Mouse (Mus musculus) heart, adult 2 months (tissue): ENCODE results near the gene Cpeb3. TPM values are rescaled to one million over a fixed set of nuclear protein-coding genes. Genes with fewer than 3 reads are reported as not detected.
A peak's percentile ranks its signal among the peaks of the same experiment; 100 is the strongest.

ENCODE experiments used
- DNase-seq, 2 experiments: peaks; one replicate each; pipeline ENCODE4 v3.0.0; 2021
- H3K27ac ChIP-seq: fragments of 200-600 bp; 2 replicates; pipeline ENCODE4 v1.8.1; 2022
- H3K27me3 ChIP-seq: fragments of 200-500 bp; 2 replicates; pipeline ENCODE4 v1.6.1; 2012; ENCODE audit warnings: mild to moderate bottlenecking, low read length, inconsistent platforms, mixed read lengths; ENCODE audit not compliant: control insufficient read depth, insufficient read depth
- H3K36me3 ChIP-seq: fragments of 200-500 bp; 2 replicates; pipeline ENCODE4 v1.6.1; 2012; ENCODE audit warnings: low read length, inconsistent platforms; ENCODE audit not compliant: control insufficient read depth, insufficient read depth
- H3K4me1 ChIP-seq: fragments of 200-500 bp; 2 replicates; pipeline ENCODE4 v1.6.1; 2011; ENCODE audit warnings: low read length; ENCODE audit not compliant: control insufficient read depth, insufficient read depth
- H3K4me3 ChIP-seq: fragments of 200-600 bp; 2 replicates; pipeline ENCODE4 v1.8.1; 2022
- H3K79me2 ChIP-seq: fragments of 200-500 bp; replicated peaks from 2 replicates; pipeline ENCODE4 v1.6.1; 2012; ENCODE audit warnings: mild to moderate bottlenecking, inconsistent platforms, low read length, moderate library complexity, mixed read lengths; ENCODE audit not compliant: control insufficient read depth, insufficient read depth
- H3K9ac ChIP-seq: fragments of 200-500 bp; 2 replicates; pipeline ENCODE4 v1.6.1; 2012; ENCODE audit warnings: low read depth, mild to moderate bottlenecking, control low read depth, inconsistent platforms, low read length, mixed read lengths
- CTCF ChIP-seq: fragments of 200-600 bp; IDR thresholded peaks from 2 replicates; pipeline ENCODE4 v1.8.1; 2022; ENCODE audit warnings: antibody characterized with exemption, mild to moderate bottlenecking, moderate library complexity
- EP300 ChIP-seq: fragments of 200-500 bp; IDR thresholded peaks from 2 replicates; pipeline ENCODE4 v1.6.1; 2011; ENCODE audit warnings: low read depth, low read length, control low read depth; ENCODE audit not compliant: insufficient read depth
- POLR2A ChIP-seq: fragments of 200-500 bp; IDR thresholded peaks from 2 replicates; pipeline ENCODE4 v1.6.1; 2011; ENCODE audit warnings: mild to moderate bottlenecking, low read depth, low read length, control low read depth; ENCODE audit not compliant: insufficient read depth
- WGBS: fragments of 180-500 bp; shearing (Covaris S2); methylation state at CpG from one replicate; pipeline ENCODE4 v1.1.7; 2018; 5-methylcytosine and 5-hydroxymethylcytosine counted together
- intact Hi-C: fragments of 180-260 bp; cut with DNase I; formaldehyde crosslinking; loops from one replicate; pipeline ENCODE4 v1.15.1; 2025
- polyA plus RNA-seq: library from polyadenylated mRNA; depleted of rRNA; stranded (reverse); fragments of >200 nt; gene quantifications from 2 replicates; pipeline ENCODE4 v1.2.3, GENCODE M21; 2012
- total RNA-seq, 2 experiments: library from RNA; stranded (reverse); gene quantifications; 2 replicates each; pipeline ENCODE4 v1.2.3; 2021

Cpeb3 gene
- total and polyA plus RNA-seq, 3 experiments: 35.6 to 96.9 (median 78.9) TPM

GRCm38 (mm10) chr19:37076116-37076515 lies 132.3 kb downstream of the Cpeb3 start:
- Histone ChIP-seq H3K4me1 (peaks cover 17% of the 10 kb centered on the region), H3K36me3 (peaks cover 24% of the 10 kb centered on the region), H3K9ac (peak overlapping the region; percentile 76), H3K27me3 (no peaks in the 10 kb centered on the region), H3K27ac (peak overlapping the region; percentile 78), H3K4me3 (peak overlapping the region; percentile 28), H3K79me2 (no peaks in the 10 kb centered on the region)
- TF ChIP-seq POLR2A (no peak), CTCF (no peak), EP300 (no peak)
- intact Hi-C loops: loop anchor here (5.0 kb wide), 2 partner anchors 56 to 131 kb away; partner anchors contain the start of genes Cpeb3 and March5
- DNase-seq: no peak
- 29% methylated on average over 2 of the region's 2 CpGs for WGBS

- peaks cover 24% of the 10 kb centered on the region for H3K36me3 ChIP-seq
- H3K27me3 ChIP-seq: no peaks in the 10 kb centered on the region
- H3K4me3 ChIP-seq: peak overlapping the region; percentile 28
- intact Hi-C loops: loop anchor here (5.0 kb wide), 2 partner anchors 57 to 132 kb away; partner anchors contain the start of genes Cpeb3 and March5
- WGBS: 47% methylated on average over 7 of the region's 7 CpGs
- TF ChIP-seq EP300 (no peak), CTCF (no peak), POLR2A (no peak)
- peak overlapping the region; percentile 78 for H3K27ac ChIP-seq
- H3K4me1 ChIP-seq: peaks cover 17% of the 10 kb centered on the region
- peak overlapping the region; percentile 76 for H3K9ac ChIP-seq
- DNase-seq: no peak
- H3K79me2 ChIP-seq: no peaks in the 10 kb centered on the region
Observed at GRCm38 (mm10) chr19:37075690-37076089, 132.7 kb downstream of the Cpeb3 start.

- DNase-seq: no peak
- 15% methylated on average over 5 of the region's 5 CpGs for WGBS
Observed at GRCm38 (mm10) chr19:37074726-37075125, 133.7 kb downstream of the Cpeb3 start.

GRCm38 (mm10) chr19:37074276-37074675 lies 134.1 kb downstream of the Cpeb3 start:
- TF ChIP-seq EP300: 0 out of 2 replicates have a peak, but pooled peaks have one; percentile 32
- no peak for TF ChIP-seq CTCF
- WGBS: 61% methylated on average over 3 of the region's 3 CpGs
- intact Hi-C loops: no loop called here
- H3K27me3 ChIP-seq: no peaks in the 10 kb centered on the region
- no peak overlapping the region for H3K4me3 ChIP-seq
- peaks cover 17% of the 10 kb centered on the region for H3K4me1 ChIP-seq
- H3K79me2 ChIP-seq: peaks cover 2% of the 10 kb centered on the region; the same call in 1 of the 2 replicates
- no peak for DNase-seq
- peak overlapping the region; percentile 78 for H3K27ac ChIP-seq
- peaks cover 26% of the 10 kb centered on the region for H3K36me3 ChIP-seq
- no peak overlapping the region for H3K9ac ChIP-seq

More at GRCm38 (mm10) chr19:37074726-37075125, 133.7 kb downstream of the Cpeb3 start:
- H3K36me3 ChIP-seq: peaks cover 23% of the 10 kb centered on the region
- H3K27me3 ChIP-seq: no peaks in the 10 kb centered on the region
- peaks cover 17% of the 10 kb centered on the region for H3K4me1 ChIP-seq
- H3K27ac ChIP-seq: peak overlapping the region; percentile 78
- H3K9ac ChIP-seq: no peak overlapping the region
- no peak overlapping the region for H3K4me3 ChIP-seq
- no peak for TF ChIP-seq CTCF
- 0 out of 2 replicates have a peak, but pooled peaks have one; percentile 9 for TF ChIP-seq EP300
- 0 out of 2 replicates have a peak, but pooled peaks have one; percentile 10 for TF ChIP-seq POLR2A
- peaks cover 2% of the 10 kb centered on the region; the same call in 1 of the 2 replicates for H3K79me2 ChIP-seq
- intact Hi-C loops: loop anchor here (5.0 kb wide), 2 partner anchors 58 to 133 kb away; partner anchors contain the start of genes Cpeb3 and March5

- Histone ChIP-seq H3K4me1 (peaks cover 17% of the 10 kb centered on the region), H3K79me2 (peaks cover 2% of the 10 kb centered on the region; the same call in 1 of the 2 replicates), H3K9ac (no peak overlapping the region), H3K27me3 (no peaks in the 10 kb centered on the region), H3K27ac (peak overlapping the region; percentile 78), H3K4me3 (no peak overlapping the region), H3K36me3 (peaks cover 26% of the 10 kb centered on the region)
- no peak for DNase-seq
- TF ChIP-seq EP300 (no peak), CTCF (no peak), POLR2A (no peak)
- 36% methylated on average over 5 of the region's 5 CpGs for WGBS
- intact Hi-C loops: no loop called here
Observed at GRCm38 (mm10) chr19:37072871-37073629, 135.4 kb downstream of the Cpeb3 start.

GRCm38 (mm10) chr19:37069243-37069642 lies 139.2 kb downstream of the Cpeb3 start:
- peaks cover 23% of the 10 kb centered on the region for H3K36me3 ChIP-seq
- peaks cover 2% of the 10 kb centered on the region; the same call in 1 of the 2 replicates for H3K79me2 ChIP-seq
- H3K27ac ChIP-seq: no peak overlapping the region
- DNase-seq: no peak
- H3K4me3 ChIP-seq: no peak overlapping the region
- intact Hi-C loops: no loop called here
- TF ChIP-seq CTCF (peak; percentile 14; the same call in 1 of the 2 replicates), EP300 (no peak)
- peaks cover 8% of the 10 kb centered on the region for H3K4me1 ChIP-seq
- no peak overlapping the region for H3K9ac ChIP-seq
- 83% methylated on average over 4 of the region's 4 CpGs for WGBS
- no peaks in the 10 kb centered on the region for H3K27me3 ChIP-seq
